Mouse (Mus musculus) cortical plate, adult 2 months (tissue): ENCODE data around the gene Dnajb12.

ENCODE experiments used
- CTCF ChIP-seq: fragments of 200-500 bp; IDR thresholded peaks from 2 replicates; pipeline ENCODE4 v1.5.1; 2011; ENCODE audit warnings: mild to moderate bottlenecking, control low read depth, low read length; ENCODE audit not compliant: insufficient read depth; ENCODE audit errors: extremely low read depth
- POLR2A ChIP-seq: fragments of 200-500 bp; IDR thresholded peaks from 2 replicates; pipeline ENCODE4 v1.6.1; 2011; ENCODE audit warnings: mild to moderate bottlenecking, low read length, control low read depth; ENCODE audit not compliant: insufficient read depth; ENCODE audit errors: extremely low read depth

DNA sequence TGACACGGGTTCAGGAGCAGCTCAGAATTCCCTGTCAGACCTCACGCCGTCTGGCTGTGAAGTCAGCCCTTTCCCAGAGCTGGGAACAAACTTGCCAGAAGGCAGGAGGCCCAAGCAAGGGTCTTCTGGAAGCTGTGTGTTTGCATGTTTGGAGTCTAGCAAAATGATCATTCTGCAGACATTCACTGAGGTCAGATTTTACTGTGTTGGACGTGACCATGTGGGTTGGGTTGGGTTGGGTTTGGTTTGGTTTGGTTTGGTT lies 20.7 kb downstream of the Dnajb12 start:
- TF ChIP-seq CTCF, result no peak
- no peak for TF ChIP-seq POLR2A
